Mouse (Mus musculus) embryonic fibroblast, embryonic 13.5 days (primary cell): ENCODE measurements around the gene Cask. TPM values are rescaled to one million over a fixed set of nuclear protein-coding genes. Genes with fewer than 3 reads are reported as not detected.

Experiments used
- H3K27ac ChIP-seq: 2 replicates; pipeline ENCODE4 v1.5.1; 2012; ENCODE audit warnings: low read length, control low read depth, inconsistent platforms; ENCODE audit not compliant: insufficient read depth
- H3K4me1 ChIP-seq: 2 replicates; pipeline ENCODE4 v1.6.1; 2011; ENCODE audit warnings: low read length; ENCODE audit not compliant: control insufficient read depth, insufficient read depth
- H3K4me3 ChIP-seq: 2 replicates; pipeline ENCODE4 v1.5.1; 2011; ENCODE audit warnings: mild to moderate bottlenecking, control low read depth, low read length; ENCODE audit not compliant: insufficient read depth
- CTCF ChIP-seq: IDR thresholded peaks from 2 replicates; pipeline ENCODE4 v1.5.1; 2011; ENCODE audit warnings: mild to moderate bottlenecking, control low read depth, low read length, moderate library complexity, borderline replicate concordance; ENCODE audit not compliant: insufficient read depth
- POLR2A ChIP-seq: IDR thresholded peaks from 2 replicates; pipeline ENCODE4 v1.6.1; 2011; ENCODE audit warnings: low read depth, mild to moderate bottlenecking, control low read depth, low read length, moderate library complexity
- polyA plus RNA-seq: library from polyadenylated mRNA; stranded (reverse); fragments of >200 nt; gene quantifications from 2 replicates; pipeline ENCODE4 v1.2.4, GENCODE M21; 2011; ENCODE audit warnings: low read depth; ENCODE audit not compliant: missing spikeins, insufficient read length

Gene Cask
- polyA plus RNA-seq, 1 experiment: 139 TPM

- Histone ChIP-seq H3K27ac (no peak overlapping the region), H3K4me1 (no peaks in the 10 kb centered on the region; the same call in 1 of the 2 replicates), H3K4me3 (no peak overlapping the region)
- TF ChIP-seq CTCF (no peak), POLR2A (no peak)
These were observed 196.2 kb downstream of the Cask start for GRCm38 (mm10) chrX:13655005-13655421.

GRCm38 (mm10) chrX:13652291-13652690 lies 198.9 kb downstream of the Cask start:
- no peak overlapping the region for H3K4me3 ChIP-seq
- H3K4me1 ChIP-seq: no peaks in the 10 kb centered on the region; the same call in 1 of the 2 replicates
- H3K27ac ChIP-seq: no peak overlapping the region
- TF ChIP-seq POLR2A (no peak), CTCF (no peak)

GRCm38 (mm10) chrX:13651889-13652288 lies 199.3 kb downstream of the Cask start:
- H3K4me3 ChIP-seq: no peak overlapping the region
- H3K4me1 ChIP-seq: no peaks in the 10 kb centered on the region; the same call in 1 of the 2 replicates
- no peak for TF ChIP-seq CTCF
- TF ChIP-seq POLR2A: no peak
- H3K27ac ChIP-seq: no peak overlapping the region

GRCm38 (mm10) chrX:13638894-13639293 lies 212.3 kb downstream of the Cask start:
- TF ChIP-seq CTCF: no peak
- no peak for TF ChIP-seq POLR2A
- no peaks in the 10 kb centered on the region; the same call in 1 of the 2 replicates for H3K4me1 ChIP-seq
- H3K27ac ChIP-seq: no peak overlapping the region
- no peak overlapping the region for H3K4me3 ChIP-seq

- H3K4me3 ChIP-seq: no peak overlapping the region
- TF ChIP-seq POLR2A: no peak
- TF ChIP-seq CTCF: no peak
- H3K4me1 ChIP-seq: no peaks in the 10 kb centered on the region; the same call in 1 of the 2 replicates
- H3K27ac ChIP-seq: no peak overlapping the region
These were observed 214.8 kb downstream of the Cask start for GRCm38 (mm10) chrX:13636398-13636797.

- Histone ChIP-seq H3K4me1 (no peaks in the 10 kb centered on the region; the same call in 1 of the 2 replicates), H3K4me3 (no peak within 1 kb of the TSS), H3K27ac (no peak within 1 kb of the TSS)
- TF ChIP-seq POLR2A (no peak), CTCF (no peak)
These were observed 219.4 kb downstream of the Cask start, which contains the start of gene Gpr34 for GRCm38 (mm10) chrX:13631599-13632283. Gene Gpr34, plus strand, starts transcription at chrX:13632089.

- H3K27ac ChIP-seq: no peak overlapping the region
- H3K4me1 ChIP-seq: no peaks in the 10 kb centered on the region
- TF ChIP-seq POLR2A (no peak), CTCF (no peak)
- no peak overlapping the region for H3K4me3 ChIP-seq
These were observed 228.5 kb downstream of the Cask start for GRCm38 (mm10) chrX:13622654-13623053.

- Histone ChIP-seq H3K27ac (no peak overlapping the region), H3K4me1 (no peaks in the 10 kb centered on the region), H3K4me3 (no peak overlapping the region)
- no peak for TF ChIP-seq CTCF
- TF ChIP-seq POLR2A: no peak
These were observed 229.7 kb downstream of the Cask start for GRCm38 (mm10) chrX:13621473-13621872.

- H3K4me3 ChIP-seq: no peak overlapping the region
- no peaks in the 10 kb centered on the region for H3K4me1 ChIP-seq
- TF ChIP-seq POLR2A (no peak), CTCF (no peak)
- no peak overlapping the region for H3K27ac ChIP-seq
These were observed 232.7 kb downstream of the Cask start for GRCm38 (mm10) chrX:13618476-13618875.

- TF ChIP-seq POLR2A (no peak), CTCF (no peak)
- Histone ChIP-seq H3K4me1 (no peaks in the 10 kb centered on the region), H3K4me3 (no peak overlapping the region), H3K27ac (no peak overlapping the region)
These were observed 233.9 kb downstream of the Cask start for GRCm38 (mm10) chrX:13617294-13617693.
